Mouse (Mus musculus): ENCODE results near the gene Eif4g3. TPM values are rescaled to one million over a fixed set of nuclear protein-coding genes. Genes with fewer than 3 reads are reported as not detected.

Eif4g3 gene
- polyA plus RNA-seq, 1 experiment from 2014 or later: 57.3 TPM

GRCm38 (mm10) chr4:138022761-138023160 lies 29.9 kb downstream of the Eif4g3 start:
- no peaks in the 10 kb centered on the region; the same call in 1 of the 2 replicates for H3K36me3 ChIP-seq (ENCODE audit: control insufficient read depth, insufficient read depth, low read length)

GRCm38 (mm10) chr4:138023403-138024100 lies 30.7 kb downstream of the Eif4g3 start:
- Histone ChIP-seq H3K27ac (ENCODE audit: low read depth, low read length) (no peak overlapping the region), H3K4me3 (ENCODE audit: low read depth, low read length) (no peak overlapping the region), H3K4me1 (replicated peaks; ENCODE audit: control insufficient read depth, insufficient read depth, low read length) (0 out of 2 replicates have a peak, but pooled peaks cover 2% of the 10 kb centered on the region), H3K36me3 (ENCODE audit: control insufficient read depth, insufficient read depth, low read length) (no peaks in the 10 kb centered on the region), H3K4me2 (ENCODE audit: low read depth, low read length, severe bottlenecking) (no peak overlapping the region), H3K9ac (ENCODE audit: low read length) (no peak overlapping the region), H3K27me3 (ENCODE audit: control insufficient read depth, insufficient read depth, low read length) (no peaks in the 10 kb centered on the region), H3K9me3 (ENCODE audit: control insufficient read depth, low read length) (no peaks in the 10 kb centered on the region)
- WGBS: 93% methylated on average over 9 of the region's 9 CpGs
- ATAC-seq (replicated peaks; ENCODE audit: low FRiP score): no peak
- no peak for DNase-seq (ENCODE audit: low spot score)

More at GRCm38 (mm10) chr4:138022761-138023160, 29.9 kb downstream of the Eif4g3 start:
- Histone ChIP-seq H3K4me1 (replicated peaks; ENCODE audit: control insufficient read depth, insufficient read depth, low read length) (0 out of 2 replicates have a peak, but pooled peaks cover 2% of the 10 kb centered on the region), H3K9ac (ENCODE audit: low read length) (no peak overlapping the region), H3K4me2 (ENCODE audit: low read depth, low read length, severe bottlenecking) (no peak overlapping the region), H3K27me3 (ENCODE audit: control insufficient read depth, insufficient read depth, low read length) (no peaks in the 10 kb centered on the region), H3K27ac (ENCODE audit: low read depth, low read length) (no peak overlapping the region), H3K4me3 (ENCODE audit: low read depth, low read length) (no peak overlapping the region), H3K9me3 (ENCODE audit: control insufficient read depth, low read length) (no peaks in the 10 kb centered on the region)
- WGBS: 91% methylated on average over 2 of the region's 2 CpGs
- ATAC-seq (replicated peaks; ENCODE audit: low FRiP score) (no peak), DNase-seq (ENCODE audit: low spot score) (no peak)

DNA sequence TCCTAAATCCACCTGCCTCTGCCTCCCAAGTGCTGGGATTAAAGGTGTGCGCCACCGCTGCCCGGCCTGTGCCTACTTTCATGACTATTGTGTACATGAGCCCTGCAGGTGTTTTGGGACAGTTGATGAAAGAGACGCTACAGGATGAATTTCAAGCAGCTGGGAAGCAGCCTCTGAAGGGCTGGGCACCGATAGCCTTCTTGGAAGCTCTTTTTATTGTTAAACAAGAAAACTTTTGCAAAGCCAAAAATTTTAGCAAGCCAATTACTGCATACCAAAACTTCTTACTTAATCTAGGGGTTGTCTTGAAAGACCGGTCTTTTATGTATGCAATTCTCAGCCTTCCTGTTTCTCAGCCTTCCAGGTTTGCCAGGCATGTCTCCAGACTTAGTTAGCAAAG lies 36.3 kb downstream of the Eif4g3 start:
- 95% methylated on average over 6 of the region's 6 CpGs for WGBS
- no peaks in the 10 kb centered on the region; the same call in 1 of the 2 replicates for H3K36me3 ChIP-seq (ENCODE audit: control insufficient read depth, insufficient read depth, low read length)
- no peak for DNase-seq (ENCODE audit: low spot score)

DNA sequence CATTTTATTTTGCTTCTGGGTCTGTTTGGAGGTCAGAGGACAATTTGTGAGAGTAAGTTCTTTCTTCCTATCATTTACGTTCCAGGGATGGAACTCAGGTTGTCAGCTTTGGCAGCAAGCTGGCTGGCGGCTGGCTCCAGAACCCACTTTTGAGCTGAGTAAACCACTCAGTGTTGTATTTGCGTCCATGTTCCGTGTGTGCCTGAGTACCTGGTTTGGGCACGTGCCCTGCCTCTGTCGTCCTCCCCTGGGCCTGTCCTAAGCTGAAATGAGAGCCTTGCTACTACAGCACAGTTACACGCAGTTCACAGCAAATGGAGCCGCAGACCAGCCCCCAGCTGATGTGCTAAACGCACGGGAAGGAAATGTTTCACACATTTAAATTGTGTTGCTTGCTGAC lies 39.0 kb downstream of the Eif4g3 start:
- Histone ChIP-seq H3K4me2 (ENCODE audit: low read depth, low read length, severe bottlenecking) (no peak overlapping the region), H3K27ac (ENCODE audit: low read depth, low read length) (no peak overlapping the region), H3K36me3 (ENCODE audit: control insufficient read depth, insufficient read depth, low read length) (no peaks in the 10 kb centered on the region; the same call in 1 of the 2 replicates), H3K27me3 (ENCODE audit: control insufficient read depth, insufficient read depth, low read length) (no peaks in the 10 kb centered on the region), H3K9ac (ENCODE audit: low read length) (no peak overlapping the region), H3K4me3 (ENCODE audit: low read depth, low read length) (no peak overlapping the region), H3K4me1 (replicated peaks; ENCODE audit: control insufficient read depth, insufficient read depth, low read length) (peaks cover 3% of the 10 kb centered on the region), H3K9me3 (ENCODE audit: control insufficient read depth, low read length) (no peaks in the 10 kb centered on the region)
- no peak for ATAC-seq (replicated peaks; ENCODE audit: low FRiP score)
- WGBS: 87% methylated on average over 10 of the region's 10 CpGs
- DNase-seq (ENCODE audit: low spot score): no peak

More for the DNA sequence above, 36.3 kb downstream of the Eif4g3 start:
- Histone ChIP-seq H3K27me3 (ENCODE audit: control insufficient read depth, insufficient read depth, low read length) (no peaks in the 10 kb centered on the region), H3K27ac (ENCODE audit: low read depth, low read length) (no peak overlapping the region), H3K9ac (ENCODE audit: low read length) (no peak overlapping the region), H3K4me1 (replicated peaks; ENCODE audit: control insufficient read depth, insufficient read depth, low read length) (no peaks in the 10 kb centered on the region), H3K4me2 (ENCODE audit: low read depth, low read length, severe bottlenecking) (no peak overlapping the region), H3K4me3 (ENCODE audit: low read depth, low read length) (no peak overlapping the region), H3K9me3 (ENCODE audit: control insufficient read depth, low read length) (no peaks in the 10 kb centered on the region)
- ATAC-seq (replicated peaks; ENCODE audit: low FRiP score): no peak

- ATAC-seq (replicated peaks; ENCODE audit: low FRiP score) (no peak), DNase-seq (ENCODE audit: low spot score) (no peak)
- WGBS: 78% methylated on average over 4 of the region's 4 CpGs
- H3K36me3 ChIP-seq (ENCODE audit: control insufficient read depth, insufficient read depth, low read length): no peaks in the 10 kb centered on the region; the same call in 1 of the 2 replicates
- no peaks in the 10 kb centered on the region for H3K27me3 ChIP-seq (ENCODE audit: control insufficient read depth, insufficient read depth, low read length)
- H3K9ac ChIP-seq (ENCODE audit: low read length): no peak overlapping the region
- no peak overlapping the region for H3K4me3 ChIP-seq (ENCODE audit: low read depth, low read length)
- H3K27ac ChIP-seq (ENCODE audit: low read depth, low read length): no peak overlapping the region
- H3K4me1 ChIP-seq (replicated peaks; ENCODE audit: control insufficient read depth, insufficient read depth, low read length): peaks cover 7% of the 10 kb centered on the region
- no peaks in the 10 kb centered on the region for H3K9me3 ChIP-seq (ENCODE audit: control insufficient read depth, low read length)
- H3K4me2 ChIP-seq (ENCODE audit: low read depth, low read length, severe bottlenecking): no peak overlapping the region
Observed at GRCm38 (mm10) chr4:138033871-138034270, 41.0 kb downstream of the Eif4g3 start.

DNA sequence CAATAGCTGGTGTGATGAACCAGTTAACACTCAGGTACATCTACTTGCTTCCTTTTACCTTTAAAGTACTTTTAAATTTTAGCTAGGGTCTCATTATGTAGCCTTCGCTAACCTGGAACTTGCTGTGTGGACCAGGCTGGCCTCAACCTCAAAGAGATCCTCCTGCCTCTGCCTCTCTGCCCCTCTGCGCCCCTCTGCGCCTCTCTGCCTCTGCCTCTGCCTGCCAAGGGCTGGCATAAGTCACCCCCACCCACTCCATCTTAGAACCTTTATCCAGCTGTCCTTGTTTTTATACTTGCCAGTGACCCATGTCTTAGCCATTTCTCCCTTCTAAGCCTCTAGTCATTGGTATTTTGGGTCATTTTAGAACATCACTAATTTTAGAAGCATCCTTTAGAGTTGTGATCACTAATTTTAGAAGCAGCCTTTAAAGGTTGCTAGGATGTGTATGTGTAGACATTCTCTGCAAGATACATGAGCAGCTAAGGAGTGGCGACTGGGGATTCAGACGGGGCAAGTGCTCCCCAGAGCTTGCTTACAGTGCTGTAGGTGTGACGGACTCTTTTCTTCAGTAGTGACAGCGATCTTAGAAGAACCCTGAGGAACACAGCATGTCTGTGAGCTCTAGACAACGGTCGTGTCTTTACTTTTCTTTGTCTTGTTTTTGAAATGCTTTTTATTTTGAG lies 42.8 kb downstream of the Eif4g3 start:
- H3K27ac ChIP-seq (ENCODE audit: low read depth, low read length): no peak overlapping the region
- no peak overlapping the region for H3K4me3 ChIP-seq (ENCODE audit: low read depth, low read length)
- H3K4me1 ChIP-seq (replicated peaks; ENCODE audit: control insufficient read depth, insufficient read depth, low read length): peaks cover 7% of the 10 kb centered on the region
- H3K9me3 ChIP-seq (ENCODE audit: control insufficient read depth, low read length): no peaks in the 10 kb centered on the region
- H3K27me3 ChIP-seq (ENCODE audit: control insufficient read depth, insufficient read depth, low read length): no peaks in the 10 kb centered on the region
- H3K36me3 ChIP-seq (ENCODE audit: control insufficient read depth, insufficient read depth, low read length): no peaks in the 10 kb centered on the region; the same call in 1 of the 2 replicates
- H3K9ac ChIP-seq (ENCODE audit: low read length): no peak overlapping the region
- H3K4me2 ChIP-seq (ENCODE audit: low read depth, low read length, severe bottlenecking): no peak overlapping the region
- WGBS: 94% methylated on average over 9 of the region's 9 CpGs
- no peak for ATAC-seq (replicated peaks; ENCODE audit: low FRiP score)
- no peak for DNase-seq (ENCODE audit: low spot score)

- no peaks in the 10 kb centered on the region; the same call in 1 of the 2 replicates for H3K36me3 ChIP-seq (ENCODE audit: control insufficient read depth, insufficient read depth, low read length)
- 0 out of 2 replicates have a peak overlapping the region, but pooled peaks have one; percentile 46 for H3K27ac ChIP-seq (ENCODE audit: low read depth, low read length)
- H3K27me3 ChIP-seq (ENCODE audit: control insufficient read depth, insufficient read depth, low read length): no peaks in the 10 kb centered on the region
- no peaks in the 10 kb centered on the region for H3K9me3 ChIP-seq (ENCODE audit: control insufficient read depth, low read length)
- 51% methylated on average over 8 of the region's 8 CpGs for WGBS
- no peak overlapping the region for H3K4me3 ChIP-seq (ENCODE audit: low read depth, low read length)
- ATAC-seq (replicated peaks; ENCODE audit: low FRiP score) (no peak), DNase-seq (ENCODE audit: low spot score) (no peak)
- 0 out of 2 replicates have a peak overlapping the region, but pooled peaks have one; percentile 18 for H3K4me2 ChIP-seq (ENCODE audit: low read depth, low read length, severe bottlenecking)
- H3K9ac ChIP-seq (ENCODE audit: low read length): no peak overlapping the region
- H3K4me1 ChIP-seq (replicated peaks; ENCODE audit: control insufficient read depth, insufficient read depth, low read length): peaks cover 7% of the 10 kb centered on the region
Observed at GRCm38 (mm10) chr4:138037110-138037509, 44.3 kb downstream of the Eif4g3 start.

DNA sequence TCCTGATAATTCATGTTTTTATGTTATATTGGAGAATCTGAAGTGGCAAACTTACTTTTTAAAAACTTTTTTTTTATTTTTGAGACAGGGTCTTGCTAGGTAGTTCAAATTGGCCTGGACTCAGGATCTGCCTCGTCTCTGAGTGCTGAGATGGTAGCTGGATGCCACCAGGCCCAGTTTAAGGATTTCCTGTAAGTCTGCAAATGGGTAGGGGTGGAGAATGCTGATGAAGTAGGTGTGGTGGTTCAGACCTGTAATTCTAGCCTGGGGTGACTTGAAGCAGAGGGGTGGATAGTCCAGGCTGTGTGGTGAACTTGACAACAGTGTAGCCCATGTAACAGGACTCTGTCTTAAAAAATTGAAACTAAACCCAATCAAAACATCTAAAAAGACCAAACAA lies 45.1 kb downstream of the Eif4g3 start:
- Histone ChIP-seq H3K36me3 (ENCODE audit: control insufficient read depth, insufficient read depth, low read length) (no peaks in the 10 kb centered on the region; the same call in 1 of the 2 replicates), H3K9ac (ENCODE audit: low read length) (no peak overlapping the region), H3K4me2 (ENCODE audit: low read depth, low read length, severe bottlenecking) (no peak overlapping the region), H3K27ac (ENCODE audit: low read depth, low read length) (no peak overlapping the region), H3K9me3 (ENCODE audit: control insufficient read depth, low read length) (no peaks in the 10 kb centered on the region), H3K4me3 (ENCODE audit: low read depth, low read length) (no peak overlapping the region), H3K4me1 (replicated peaks; ENCODE audit: control insufficient read depth, insufficient read depth, low read length) (peaks cover 7% of the 10 kb centered on the region), H3K27me3 (ENCODE audit: control insufficient read depth, insufficient read depth, low read length) (no peaks in the 10 kb centered on the region)
- ATAC-seq (replicated peaks; ENCODE audit: low FRiP score) (no peak), DNase-seq (ENCODE audit: low spot score) (no peak)
- 78% methylated on average over 1 of the region's 1 CpGs for WGBS

Measured in forebrain, embryonic 11.5 days (tissue).